Mouse (Mus musculus) midbrain, embryonic 11.5 days (tissue): ENCODE results near the gene Rgs6. TPM values are rescaled to one million over a fixed set of nuclear protein-coding genes. Genes with fewer than 3 reads are reported as not detected.
A peak's percentile ranks its signal among the peaks of the same experiment; 100 is the strongest.

ENCODE experiments used
- ATAC-seq: fragments of 200-750 bp; cut with Nextera tagmentation; 2 replicates; pipeline ENCODE4 v1.8.0; 2017; ENCODE audit warnings: moderate TSS enrichment, moderate library complexity; ENCODE audit not compliant: low FRiP score
- DNase-seq: peaks from one replicate; pipeline ENCODE4 v3.0.0; 2015; ENCODE audit warnings: low spot score; ENCODE audit errors: missing footprints
- H3K27ac ChIP-seq: fragments of 300-500 bp; sonication (generic); 2 replicates; pipeline ENCODE4 v1.5.1; 2014; ENCODE audit warnings: low read depth, low read length
- H3K27me3 ChIP-seq: fragments of 300-500 bp; sonication (generic); 2 replicates; pipeline ENCODE4 v1.6.1; 2014; ENCODE audit warnings: mild to moderate bottlenecking, low read length, moderate library complexity, mixed read lengths; ENCODE audit not compliant: control insufficient read depth, insufficient read depth
- H3K36me3 ChIP-seq: fragments of 300-500 bp; sonication (generic); 2 replicates; pipeline ENCODE4 v1.6.1; 2014; ENCODE audit warnings: mild to moderate bottlenecking, low read length, moderate library complexity, mixed read lengths; ENCODE audit not compliant: control insufficient read depth, insufficient read depth
- H3K4me1 ChIP-seq: fragments of 300-500 bp; sonication (generic); 2 replicates; pipeline ENCODE4 v1.6.1; 2014; ENCODE audit warnings: low read length; ENCODE audit not compliant: control insufficient read depth, insufficient read depth
- H3K4me2 ChIP-seq: fragments of 300-500 bp; sonication (generic); 2 replicates; pipeline ENCODE4 v1.6.1; 2014; ENCODE audit warnings: mild to moderate bottlenecking, moderate library complexity
- H3K4me3 ChIP-seq: fragments of 300-500 bp; sonication (generic); 2 replicates; pipeline ENCODE4 v1.5.1; 2014; ENCODE audit warnings: low read depth, low read length
- H3K9ac ChIP-seq: fragments of 300-500 bp; sonication (generic); 2 replicates; pipeline ENCODE4 v1.6.1; 2014; ENCODE audit warnings: low read length
- H3K9me3 ChIP-seq: fragments of 300-500 bp; sonication (generic); 2 replicates; pipeline ENCODE4 v1.6.1; 2016; ENCODE audit warnings: low read length; ENCODE audit not compliant: control insufficient read depth
- WGBS: fragments of 180-500 bp; shearing (Covaris S2); extraction: QIAGEN DNeasy Blood & Tissue Kit; methylation state at CpG from one replicate; pipeline ENCODE4 v1.1.7; 2014; 5-methylcytosine and 5-hydroxymethylcytosine counted together
- polyA plus RNA-seq: library from polyadenylated mRNA; unstranded; fragments of >200 nt; fragmentation: Nextera tagmentation; extraction: Ambion mirVana; gene quantifications from 2 replicates; pipeline ENCODE4 v1.2.1, GENCODE M21; 2014

Gene Rgs6
- polyA plus RNA-seq, 1 experiment from 2014 or later = 0.64 TPM

DNA sequence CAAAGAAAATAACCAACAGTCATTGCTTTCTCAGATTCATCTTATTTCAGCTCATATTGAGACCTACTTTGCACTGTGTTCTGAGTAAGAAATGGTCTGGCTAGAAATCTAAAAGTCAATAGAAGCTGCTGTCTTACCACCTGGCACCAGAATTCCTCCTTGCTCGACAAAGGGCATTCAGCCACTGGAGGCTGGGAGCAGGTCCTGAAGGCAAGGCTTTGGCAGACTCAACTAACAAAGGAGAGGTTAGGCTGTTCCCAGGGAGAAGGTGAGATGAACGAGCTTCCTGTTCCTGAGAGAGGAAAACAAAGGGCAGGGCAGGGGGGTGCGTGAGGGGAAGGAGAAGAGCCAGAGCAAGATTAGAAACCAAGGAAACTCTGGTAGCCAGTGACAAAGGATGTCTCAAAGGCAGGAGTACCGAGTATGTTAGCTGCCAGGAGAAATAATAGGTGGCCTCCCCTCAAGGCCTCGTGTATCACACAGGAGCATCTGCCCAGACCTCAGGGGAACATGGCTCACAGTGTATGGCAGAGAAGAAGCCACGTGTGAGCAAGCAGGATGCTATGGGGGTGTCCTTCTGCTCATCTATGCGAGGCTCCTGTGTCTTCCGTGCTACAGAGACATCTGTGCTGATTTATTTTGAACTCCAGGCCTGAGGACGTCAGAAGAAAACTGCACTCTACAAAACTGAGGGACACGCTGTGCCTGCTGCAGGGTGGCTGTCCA, 510.7 kb downstream of the Rgs6 start:
- WGBS = 53% methylated on average over 10 of the region's 10 CpGs
- Histone ChIP-seq H3K9ac (no peak overlapping the region), H3K4me1 (no peaks in the 10 kb centered on the region), H3K27me3 (no peaks in the 10 kb centered on the region), H3K27ac (no peak overlapping the region), H3K36me3 (no peaks in the 10 kb centered on the region), H3K4me3 (no peak overlapping the region), H3K4me2 (no peak overlapping the region), H3K9me3 (no peaks in the 10 kb centered on the region)
- ATAC-seq (no peak), DNase-seq (peak; percentile 80)

DNA sequence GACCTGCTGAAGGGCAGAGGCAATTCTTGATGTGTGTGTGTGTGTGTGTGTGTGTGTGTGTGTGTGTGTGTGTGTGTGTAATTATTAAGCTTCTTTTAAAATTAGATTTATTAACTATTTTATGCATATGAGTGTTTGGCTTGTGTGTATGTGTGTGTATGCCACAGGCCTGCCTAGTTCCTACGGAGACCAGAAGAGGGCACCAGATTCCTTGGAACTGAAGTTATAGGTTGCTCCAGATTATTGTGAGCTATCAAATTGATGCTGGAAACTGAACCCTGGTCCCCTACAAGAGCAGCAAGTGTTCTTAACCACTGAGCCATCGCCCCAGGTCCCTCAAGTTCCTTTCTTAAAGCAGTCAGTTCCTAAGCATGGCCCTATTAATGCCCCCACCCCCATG, 511.8 kb downstream of the Rgs6 start:
- DNase-seq (no peak), ATAC-seq (no peak)
- no peaks in the 10 kb centered on the region for H3K4me1 ChIP-seq
- H3K4me2 ChIP-seq = no peak overlapping the region
- H3K36me3 ChIP-seq = no peaks in the 10 kb centered on the region
- no peak overlapping the region for H3K9ac ChIP-seq
- no peak overlapping the region for H3K27ac ChIP-seq
- no peaks in the 10 kb centered on the region for H3K27me3 ChIP-seq
- WGBS = 86% methylated on average over 2 of the region's 2 CpGs
- H3K9me3 ChIP-seq = no peaks in the 10 kb centered on the region
- H3K4me3 ChIP-seq = no peak overlapping the region

DNA sequence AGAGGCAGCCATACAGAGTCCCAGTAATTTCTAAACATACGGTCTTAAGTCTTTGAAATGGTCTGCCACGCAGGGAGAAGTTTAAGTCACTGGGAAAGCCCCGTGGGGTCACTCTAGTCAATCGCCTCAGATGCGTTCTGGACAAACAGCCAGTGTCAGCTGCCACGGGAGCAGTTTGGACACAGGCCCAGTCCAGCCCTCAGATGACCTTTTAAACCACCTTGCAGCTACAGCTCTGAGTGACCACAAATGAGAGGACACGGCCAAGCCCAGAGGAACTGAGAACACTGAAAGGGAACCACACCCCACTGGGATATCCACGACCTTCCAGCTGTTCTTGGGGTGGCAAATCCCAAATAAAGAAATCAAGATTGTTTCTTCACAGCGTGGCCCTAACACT, 512.3 kb downstream of the Rgs6 start:
- ATAC-seq = no peak
- no peak overlapping the region for H3K9ac ChIP-seq
- DNase-seq = peak; percentile 69
- no peaks in the 10 kb centered on the region for H3K9me3 ChIP-seq
- no peak overlapping the region for H3K4me3 ChIP-seq
- H3K27ac ChIP-seq = no peak overlapping the region
- WGBS = 58% methylated on average over 9 of the region's 9 CpGs
- no peaks in the 10 kb centered on the region for H3K36me3 ChIP-seq
- no peaks in the 10 kb centered on the region for H3K4me1 ChIP-seq
- H3K27me3 ChIP-seq = no peaks in the 10 kb centered on the region
- H3K4me2 ChIP-seq = no peak overlapping the region

DNA sequence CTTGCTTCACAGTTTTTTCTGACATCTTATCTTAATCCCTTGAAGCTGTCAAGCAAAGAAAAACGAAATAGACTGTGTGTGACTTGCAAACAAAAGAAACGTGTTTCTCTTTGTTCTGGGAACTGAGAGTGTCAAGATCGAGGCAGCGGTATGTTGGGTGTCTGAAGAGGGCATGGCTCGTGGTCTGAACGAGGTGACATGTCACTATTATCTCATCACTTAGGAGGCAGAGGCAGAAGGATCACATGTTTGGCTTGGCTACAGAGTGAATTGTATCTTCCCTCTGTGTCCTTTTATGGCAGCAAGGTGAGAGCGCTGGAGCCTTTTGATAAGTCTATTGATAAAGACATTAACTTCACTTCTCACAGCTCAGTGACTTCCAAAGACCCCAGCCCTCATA, 512.8 kb downstream of the Rgs6 start:
- Histone ChIP-seq H3K27me3 (no peaks in the 10 kb centered on the region), H3K9ac (no peak overlapping the region), H3K9me3 (no peaks in the 10 kb centered on the region), H3K36me3 (no peaks in the 10 kb centered on the region), H3K4me3 (no peak overlapping the region), H3K4me1 (no peaks in the 10 kb centered on the region), H3K27ac (no peak overlapping the region), H3K4me2 (no peak overlapping the region)
- ATAC-seq (no peak), DNase-seq (no peak)
- WGBS = 39% methylated on average over 7 of the region's 7 CpGs

DNA sequence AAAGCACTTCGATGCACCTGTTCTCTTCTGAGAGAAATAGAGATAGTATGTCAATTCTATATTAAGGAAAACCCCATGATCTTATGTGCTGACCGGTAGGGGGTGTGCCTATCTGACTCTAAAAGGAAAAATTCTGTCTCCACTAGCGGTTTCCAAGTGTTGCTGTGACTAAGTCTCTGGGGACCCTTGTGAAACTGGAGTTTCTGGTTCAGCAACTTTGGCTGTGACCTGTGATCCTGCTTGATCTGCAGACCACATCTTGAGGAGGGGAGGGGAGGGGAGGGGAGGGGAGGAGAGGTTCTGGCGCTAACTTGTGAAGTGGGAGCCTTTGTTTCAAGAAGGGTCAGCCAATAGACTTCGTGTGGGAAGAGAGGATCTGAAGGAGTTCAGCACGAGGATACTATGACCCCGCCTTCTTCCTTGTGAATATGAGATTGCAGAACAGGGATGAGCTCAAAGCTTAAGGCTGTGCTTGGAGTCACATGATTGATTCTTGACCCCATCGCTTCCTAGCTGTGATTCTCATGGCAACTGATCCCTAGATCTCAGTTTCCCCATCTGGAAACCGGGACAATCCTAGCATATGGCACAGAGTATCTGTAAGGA, 517.5 kb downstream of the Rgs6 start:
- Histone ChIP-seq H3K27ac (no peak overlapping the region), H3K9ac (no peak overlapping the region), H3K4me1 (peaks cover 3% of the 10 kb centered on the region), H3K4me3 (no peak overlapping the region), H3K36me3 (no peaks in the 10 kb centered on the region), H3K27me3 (no peaks in the 10 kb centered on the region), H3K9me3 (no peaks in the 10 kb centered on the region), H3K4me2 (no peak overlapping the region)
- peak; percentile 44 for DNase-seq
- no peak for ATAC-seq
- whole genome bisulfite sequencing = 59% methylated on average over 9 of the region's 9 CpGs

DNA sequence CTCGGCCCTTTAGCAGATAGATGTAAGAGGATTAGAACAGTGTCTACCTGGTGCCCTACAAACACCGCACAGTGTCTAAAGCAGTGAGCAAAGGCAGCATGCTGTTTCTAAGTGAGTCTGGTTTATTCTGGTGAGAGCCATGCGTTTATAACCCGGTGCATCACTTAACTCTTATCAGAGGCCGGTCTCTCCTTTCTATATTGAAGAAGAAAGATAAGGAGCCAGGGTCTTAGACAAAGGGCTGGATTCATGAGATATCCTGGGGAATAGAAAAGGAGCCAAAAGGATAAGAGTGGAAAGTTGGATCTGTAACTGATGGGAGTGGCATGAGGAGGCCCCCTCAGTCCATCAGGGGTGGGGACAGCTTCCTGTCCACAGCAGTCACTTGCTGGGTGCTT, 518.0 kb downstream of the Rgs6 start:
- Histone ChIP-seq H3K4me3 (no peak overlapping the region), H3K27ac (no peak overlapping the region)

DNA sequence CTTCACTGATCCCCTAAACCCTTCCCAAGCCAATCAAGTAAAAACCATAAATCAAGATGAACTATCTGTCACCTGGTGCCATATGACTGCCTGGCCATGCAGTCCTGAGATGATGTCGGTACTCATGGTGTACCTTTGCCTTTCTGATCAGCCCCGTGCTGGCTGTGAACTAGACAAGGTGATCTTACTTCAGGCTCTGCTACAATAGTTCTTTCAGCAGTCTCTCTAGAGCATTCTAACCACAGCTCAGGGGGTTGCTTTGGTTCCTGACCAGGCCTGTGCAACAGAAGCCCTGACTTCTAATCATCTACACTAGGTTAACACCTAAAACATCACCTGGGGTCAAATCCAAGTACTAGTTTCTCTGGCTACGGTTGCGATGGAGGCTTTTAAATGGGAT, 521.4 kb downstream of the Rgs6 start:
- no peaks in the 10 kb centered on the region for H3K36me3 ChIP-seq
- no peak for ATAC-seq
- no peak overlapping the region for H3K4me3 ChIP-seq
- DNase-seq = peak; percentile 67
- no peak overlapping the region for H3K9ac ChIP-seq
- peaks cover 6% of the 10 kb centered on the region for H3K4me1 ChIP-seq
- H3K4me2 ChIP-seq = no peak overlapping the region
- H3K9me3 ChIP-seq = no peaks in the 10 kb centered on the region
- no peaks in the 10 kb centered on the region for H3K27me3 ChIP-seq
- no peak overlapping the region for H3K27ac ChIP-seq
- 91% methylated on average over 4 of the region's 4 CpGs for WGBS

More for the DNA sequence above, 518.0 kb downstream of the Rgs6 start:
- ATAC-seq = no peak
- Histone ChIP-seq H3K4me2 (no peak overlapping the region), H3K9me3 (no peaks in the 10 kb centered on the region), H3K27me3 (no peaks in the 10 kb centered on the region), H3K4me1 (peaks cover 6% of the 10 kb centered on the region), H3K36me3 (no peaks in the 10 kb centered on the region), H3K9ac (no peak overlapping the region)
- WGBS = 82% methylated on average over 5 of the region's 5 CpGs
- peak; percentile 45 for DNase-seq

DNA sequence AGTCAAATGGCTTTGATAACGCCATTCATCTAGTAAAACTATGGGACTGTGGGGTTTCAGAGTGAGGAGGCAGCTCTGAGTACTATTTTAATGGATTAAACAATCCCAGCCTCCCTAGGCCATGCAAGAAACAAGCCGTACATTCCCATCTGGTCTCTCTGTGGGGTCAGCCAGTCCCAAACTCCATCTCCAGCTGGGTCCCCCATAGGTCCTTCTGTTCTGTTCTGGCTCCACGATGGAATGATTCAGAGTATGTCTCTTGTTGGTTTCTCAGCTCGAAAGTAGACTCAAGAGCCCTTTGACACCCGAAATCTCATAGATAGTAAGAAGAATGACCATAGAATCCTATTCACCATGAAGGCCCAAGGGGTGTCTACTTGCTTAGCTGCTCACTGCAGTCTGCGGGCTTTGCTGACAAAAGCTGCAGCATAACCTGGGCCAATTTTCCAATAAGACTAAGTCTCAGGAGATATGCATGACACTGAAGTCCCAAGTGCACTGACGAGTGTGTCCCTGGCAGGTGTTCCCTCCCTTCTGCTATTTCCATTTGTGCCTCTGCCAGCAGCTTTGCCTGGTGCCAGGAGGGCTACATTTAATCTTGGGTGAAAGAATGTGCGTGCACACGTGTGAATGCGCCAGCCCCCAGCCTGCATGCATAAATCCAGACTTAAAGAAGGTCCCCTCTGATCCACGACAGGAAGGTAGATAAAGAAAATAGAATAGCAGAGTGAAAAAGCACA, 522.0 kb downstream of the Rgs6 start:
- H3K9me3 ChIP-seq = no peaks in the 10 kb centered on the region
- no peak overlapping the region for H3K9ac ChIP-seq
- H3K4me1 ChIP-seq = peaks cover 6% of the 10 kb centered on the region
- WGBS = 67% methylated on average over 11 of the region's 11 CpGs
- ATAC-seq (no peak), DNase-seq (peak; percentile 66)
- no peak overlapping the region for H3K4me2 ChIP-seq
- H3K4me3 ChIP-seq = no peak overlapping the region
- no peaks in the 10 kb centered on the region for H3K27me3 ChIP-seq
- no peak overlapping the region for H3K27ac ChIP-seq
- H3K36me3 ChIP-seq = no peaks in the 10 kb centered on the region

DNA sequence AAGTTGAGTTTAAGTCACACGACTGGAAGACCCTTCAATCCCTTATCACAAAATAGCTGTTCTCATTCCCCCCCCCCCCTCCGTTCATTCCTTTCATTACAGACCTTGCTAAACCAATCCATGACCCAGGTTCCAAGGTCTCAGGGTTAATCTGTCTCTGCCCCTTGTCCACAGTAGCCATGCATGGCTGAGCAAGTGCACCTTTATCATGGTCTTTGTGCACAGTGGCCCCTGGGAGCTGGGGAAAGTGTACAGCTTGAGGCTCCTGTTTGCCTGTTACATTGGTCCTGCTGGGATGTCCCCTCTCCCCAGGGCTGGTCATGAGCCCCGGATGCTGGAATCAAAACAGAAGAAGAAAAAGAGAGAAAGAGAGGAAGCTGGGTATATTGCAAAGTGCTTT, 522.6 kb downstream of the Rgs6 start:
- no peak for ATAC-seq
- no peaks in the 10 kb centered on the region for H3K36me3 ChIP-seq

More for the DNA sequence above, 522.6 kb downstream of the Rgs6 start:
- H3K27me3 ChIP-seq = no peaks in the 10 kb centered on the region
- H3K4me1 ChIP-seq = peaks cover 6% of the 10 kb centered on the region
- H3K4me2 ChIP-seq = no peak overlapping the region
- H3K9ac ChIP-seq = no peak overlapping the region
- H3K4me3 ChIP-seq = no peak overlapping the region
- no peak overlapping the region for H3K27ac ChIP-seq
- WGBS = 35% methylated on average over 3 of the region's 3 CpGs
- DNase-seq = peak; percentile 71
- no peaks in the 10 kb centered on the region for H3K9me3 ChIP-seq
